Mouse (Mus musculus) limb, embryonic 10.5 days (tissue): ENCODE results near the gene Aox4. TPM values are rescaled to one million over a fixed set of nuclear protein-coding genes. Genes with fewer than 3 reads are reported as not detected.

Source experiments
- DNase-seq: peaks from one replicate; pipeline ENCODE4 v3.0.0-alpha.2; 2017; ENCODE audit warnings: low spot score
- H3K27ac ChIP-seq: fragments of 300-500 bp; sonication (generic); 2 replicates; pipeline ENCODE4 v1.5.1; 2016; ENCODE audit warnings: mild to moderate bottlenecking
- H3K27me3 ChIP-seq: fragments of 300-500 bp; sonication (generic); 2 replicates; pipeline ENCODE4 v1.6.1; 2016; ENCODE audit warnings: low read depth, mild to moderate bottlenecking; ENCODE audit not compliant: poor library complexity, severe bottlenecking
- H3K36me3 ChIP-seq: fragments of 300-500 bp; sonication (generic); 2 replicates; pipeline ENCODE4 v1.6.1; 2016; ENCODE audit warnings: mild to moderate bottlenecking, moderate library complexity
- H3K4me1 ChIP-seq: fragments of 300-500 bp; sonication (generic); 2 replicates; pipeline ENCODE4 v1.6.1; 2016
- H3K4me3 ChIP-seq: fragments of 300-500 bp; sonication (generic); 2 replicates; pipeline ENCODE4 v1.5.1; 2016; ENCODE audit warnings: mild to moderate bottlenecking, moderate library complexity
- H3K9me3 ChIP-seq: fragments of 300-500 bp; sonication (generic); replicated peaks from 2 replicates; pipeline ENCODE4 v1.6.1; 2016; ENCODE audit warnings: mild to moderate bottlenecking
- whole genome bisulfite sequencing: fragments of 180-500 bp; shearing (Covaris S2); methylation state at CpG from one replicate; pipeline ENCODE4 v1.1.7; 2016; 5-methylcytosine and 5-hydroxymethylcytosine counted together
- polyA plus RNA-seq: library from polyadenylated mRNA; unstranded; fragments of >200 nt; fragmentation: Nextera tagmentation; extraction: Ambion mirVana; gene quantifications from 2 replicates; pipeline ENCODE4 v1.2.1, GENCODE M21; 2016

Aox4 gene
- polyA plus RNA-seq, 1 experiment from 2014 or later, result 0.04 TPM

- no peaks in the 10 kb centered on the region for H3K9me3 ChIP-seq
- H3K4me1 ChIP-seq, result peaks cover 5% of the 10 kb centered on the region; the same call in 1 of the 2 replicates
- no peak for DNase-seq
- no peak overlapping the region for H3K4me3 ChIP-seq
- H3K36me3 ChIP-seq, result no peaks in the 10 kb centered on the region
- WGBS, result 89% methylated on average over 5 of the region's 5 CpGs
- no peaks in the 10 kb centered on the region for H3K27me3 ChIP-seq
- no peak overlapping the region for H3K27ac ChIP-seq
These were observed 11.7 kb downstream of the Aox4 start for GRCm38 (mm10) chr1:58221879-58222278.

GRCm38 (mm10) chr1:58228086-58228485 is 17.9 kb downstream of the Aox4 start:
- Histone ChIP-seq H3K4me1 (0 out of 2 replicates have a peak, but pooled peaks cover 7% of the 10 kb centered on the region), H3K27ac (no peak overlapping the region), H3K27me3 (no peaks in the 10 kb centered on the region), H3K9me3 (no peaks in the 10 kb centered on the region), H3K4me3 (no peak overlapping the region), H3K36me3 (no peaks in the 10 kb centered on the region)
- DNase-seq, result no peak
- 76% methylated on average over 6 of the region's 6 CpGs for WGBS

- no peak overlapping the region for H3K27ac ChIP-seq
- no peaks in the 10 kb centered on the region for H3K9me3 ChIP-seq
- no peaks in the 10 kb centered on the region for H3K27me3 ChIP-seq
- no peak overlapping the region for H3K4me3 ChIP-seq
- 0 out of 2 replicates have a peak, but pooled peaks cover 7% of the 10 kb centered on the region for H3K4me1 ChIP-seq
- H3K36me3 ChIP-seq, result no peaks in the 10 kb centered on the region
- DNase-seq, result no peak
These were observed 18.7 kb downstream of the Aox4 start for GRCm38 (mm10) chr1:58228916-58229315.

- Histone ChIP-seq H3K27ac (no peak overlapping the region), H3K36me3 (no peaks in the 10 kb centered on the region), H3K4me3 (no peak overlapping the region), H3K4me1 (0 out of 2 replicates have a peak, but pooled peaks cover 7% of the 10 kb centered on the region), H3K27me3 (no peaks in the 10 kb centered on the region), H3K9me3 (no peaks in the 10 kb centered on the region)
- WGBS, result 89% methylated on average over 4 of the region's 4 CpGs
- no peak for DNase-seq
These were observed 19.6 kb downstream of the Aox4 start for GRCm38 (mm10) chr1:58229774-58230173.

- Histone ChIP-seq H3K4me1 (0 out of 2 replicates have a peak, but pooled peaks cover 7% of the 10 kb centered on the region), H3K27ac (no peak overlapping the region), H3K27me3 (no peaks in the 10 kb centered on the region), H3K9me3 (no peaks in the 10 kb centered on the region), H3K36me3 (no peaks in the 10 kb centered on the region), H3K4me3 (no peak overlapping the region)
- 56% methylated on average over 5 of the region's 5 CpGs for WGBS
- DNase-seq, result no peak
These were observed 20.3 kb downstream of the Aox4 start for GRCm38 (mm10) chr1:58230542-58230941.

- no peak overlapping the region for H3K27ac ChIP-seq
- WGBS, result 47% methylated on average over 5 of the region's 5 CpGs
- no peaks in the 10 kb centered on the region for H3K27me3 ChIP-seq
- no peaks in the 10 kb centered on the region for H3K9me3 ChIP-seq
- H3K4me1 ChIP-seq, result 0 out of 2 replicates have a peak, but pooled peaks cover 7% of the 10 kb centered on the region
- DNase-seq, result no peak
- no peaks in the 10 kb centered on the region for H3K36me3 ChIP-seq
- no peak overlapping the region for H3K4me3 ChIP-seq
These were observed 25.2 kb downstream of the Aox4 start for GRCm38 (mm10) chr1:58235405-58235804.

GRCm38 (mm10) chr1:58237527-58238299 is 27.5 kb downstream of the Aox4 start:
- Histone ChIP-seq H3K27me3 (no peaks in the 10 kb centered on the region), H3K4me3 (no peak overlapping the region), H3K36me3 (no peaks in the 10 kb centered on the region), H3K9me3 (no peaks in the 10 kb centered on the region), H3K4me1 (no peaks in the 10 kb centered on the region), H3K27ac (no peak overlapping the region)
- WGBS, result 87% methylated on average over 4 of the region's 4 CpGs
- DNase-seq, result no peak

- no peaks in the 10 kb centered on the region for H3K36me3 ChIP-seq
- 89% methylated on average over 5 of the region's 5 CpGs for WGBS
- H3K27me3 ChIP-seq, result no peaks in the 10 kb centered on the region
- no peaks in the 10 kb centered on the region for H3K4me1 ChIP-seq
- no peaks in the 10 kb centered on the region for H3K9me3 ChIP-seq
- no peak for DNase-seq
- H3K27ac ChIP-seq, result no peak overlapping the region
- no peak overlapping the region for H3K4me3 ChIP-seq
These were observed 28.2 kb downstream of the Aox4 start for GRCm38 (mm10) chr1:58238440-58238839.

GRCm38 (mm10) chr1:58238961-58239360 is 28.8 kb downstream of the Aox4 start:
- no peaks in the 10 kb centered on the region for H3K9me3 ChIP-seq
- no peaks in the 10 kb centered on the region for H3K36me3 ChIP-seq
- no peak overlapping the region for H3K27ac ChIP-seq
- H3K4me3 ChIP-seq, result no peak overlapping the region
- 93% methylated on average over 9 of the region's 9 CpGs for WGBS
- H3K27me3 ChIP-seq, result no peaks in the 10 kb centered on the region
- DNase-seq, result no peak
- no peaks in the 10 kb centered on the region for H3K4me1 ChIP-seq

GRCm38 (mm10) chr1:58240347-58240746 is 30.1 kb downstream of the Aox4 start:
- no peaks in the 10 kb centered on the region for H3K27me3 ChIP-seq
- H3K4me3 ChIP-seq, result no peak overlapping the region
- no peaks in the 10 kb centered on the region for H3K9me3 ChIP-seq
- DNase-seq, result no peak
- no peaks in the 10 kb centered on the region for H3K4me1 ChIP-seq
- WGBS, result 69% methylated on average over 6 of the region's 6 CpGs
- H3K27ac ChIP-seq, result no peak overlapping the region
- no peaks in the 10 kb centered on the region for H3K36me3 ChIP-seq

- H3K4me1 ChIP-seq, result no peaks in the 10 kb centered on the region
- no peaks in the 10 kb centered on the region for H3K36me3 ChIP-seq
- no peak overlapping the region for H3K27ac ChIP-seq
- no peaks in the 10 kb centered on the region for H3K27me3 ChIP-seq
- H3K9me3 ChIP-seq, result no peaks in the 10 kb centered on the region
- no peak overlapping the region for H3K4me3 ChIP-seq
- no peak for DNase-seq
- WGBS, result 80% methylated on average over 3 of the region's 3 CpGs
These were observed 34.3 kb downstream of the Aox4 start for GRCm38 (mm10) chr1:58244487-58244886.

GRCm38 (mm10) chr1:58248518-58248917 is 38.3 kb downstream of the Aox4 start:
- H3K9me3 ChIP-seq, result no peaks in the 10 kb centered on the region
- 86% methylated on average over 1 of the region's 1 CpGs for WGBS
- no peaks in the 10 kb centered on the region for H3K27me3 ChIP-seq
- no peaks in the 10 kb centered on the region for H3K36me3 ChIP-seq
- no peak for DNase-seq
- H3K4me1 ChIP-seq, result no peaks in the 10 kb centered on the region
- no peak overlapping the region for H3K27ac ChIP-seq
- no peak overlapping the region for H3K4me3 ChIP-seq

GRCm38 (mm10) chr1:58253466-58253865 is 43.3 kb downstream of the Aox4 start:
- no peak for DNase-seq
- no peak overlapping the region for H3K27ac ChIP-seq
- no peaks in the 10 kb centered on the region for H3K4me1 ChIP-seq
- H3K4me3 ChIP-seq, result no peak overlapping the region
- 65% methylated on average over 11 of the region's 11 CpGs for WGBS
- H3K36me3 ChIP-seq, result no peaks in the 10 kb centered on the region
- no peaks in the 10 kb centered on the region for H3K27me3 ChIP-seq
- no peaks in the 10 kb centered on the region for H3K9me3 ChIP-seq
